Mouse (Mus musculus) adrenal gland, postnatal 4 days (tissue): ENCODE measurements around the gene Micu2. TPM values are rescaled to one million over a fixed set of nuclear protein-coding genes. Genes with fewer than 3 reads are reported as not detected.
A peak's percentile ranks its signal among the peaks of the same experiment; 100 is the strongest.
"Not testable (repeated sequence)": the region's sequence is repeated elsewhere in the genome, so short reads cannot be mapped to it uniquely, and the experiment has no call there.

Source experiments
- DNase-seq, 2 experiments: peaks; one replicate each; pipeline ENCODE4 v3.0.0; 2021 to 2022; ENCODE audit warnings: low spot score in 2 of 2, mixed read lengths in 2 of 2
- total RNA-seq, 2 experiments: library from RNA; stranded (reverse); gene quantifications; 2 replicates each; pipeline ENCODE4 v1.2.3; 2021

Gene Micu2
- total RNA-seq, 2 experiments from 2014 or later = 76.3 to 78.2 TPM

DNA sequence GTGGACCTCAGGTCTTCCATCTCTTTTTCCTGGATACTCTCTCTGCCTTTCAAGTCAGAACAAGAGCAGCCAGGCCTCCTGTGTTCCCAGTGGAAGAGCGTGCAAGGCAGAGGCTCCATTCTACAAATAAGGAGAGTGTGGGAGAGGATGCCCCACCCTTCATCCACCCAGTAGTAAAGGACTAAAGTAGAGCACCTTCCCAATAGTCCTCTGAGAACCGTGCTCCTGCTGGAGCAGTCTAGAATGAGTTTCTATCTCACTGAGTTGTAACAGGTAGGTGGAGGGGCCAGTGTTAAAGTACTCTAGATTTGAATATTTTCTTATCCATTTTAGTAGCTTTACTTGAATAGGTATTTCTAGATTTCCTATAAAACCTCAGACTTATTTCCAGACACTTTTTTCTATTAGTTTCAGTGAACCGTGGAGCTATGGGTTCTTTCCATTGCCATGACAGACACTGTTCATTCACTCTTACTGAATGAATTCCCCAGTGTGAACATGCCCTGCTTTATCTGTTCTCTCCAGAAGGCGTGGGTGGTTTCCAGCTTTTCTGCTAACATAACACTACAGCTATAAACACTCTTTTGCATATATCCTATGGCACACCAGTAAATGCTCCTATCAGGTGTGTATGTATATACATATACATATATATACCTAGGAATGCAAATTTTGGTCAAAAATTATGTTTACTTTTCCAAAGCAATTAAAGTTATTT, 31.8 kb downstream of the Micu2 start:
- DNase-seq = no peak

DNA sequence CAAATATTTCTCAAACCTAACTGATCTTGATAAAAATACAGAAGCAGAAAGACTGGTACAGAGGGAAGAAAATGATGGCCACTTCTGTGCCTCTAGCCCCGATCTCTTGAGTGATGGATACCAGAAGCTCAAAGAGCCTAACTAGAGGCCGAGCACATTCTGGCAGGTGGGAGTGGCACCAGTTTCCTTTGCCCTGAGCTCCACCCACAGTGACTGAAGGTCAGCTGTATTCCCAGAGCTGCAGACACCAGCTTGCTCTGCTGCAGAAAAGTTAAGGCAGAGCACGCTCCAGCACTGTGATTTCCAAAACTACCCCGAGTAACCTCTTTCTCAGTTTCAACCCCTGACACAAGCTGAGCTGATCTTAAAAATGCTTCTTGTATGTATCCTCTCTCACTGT, 37.2 kb downstream of the Micu2 start:
- DNase-seq = no peak

DNA sequence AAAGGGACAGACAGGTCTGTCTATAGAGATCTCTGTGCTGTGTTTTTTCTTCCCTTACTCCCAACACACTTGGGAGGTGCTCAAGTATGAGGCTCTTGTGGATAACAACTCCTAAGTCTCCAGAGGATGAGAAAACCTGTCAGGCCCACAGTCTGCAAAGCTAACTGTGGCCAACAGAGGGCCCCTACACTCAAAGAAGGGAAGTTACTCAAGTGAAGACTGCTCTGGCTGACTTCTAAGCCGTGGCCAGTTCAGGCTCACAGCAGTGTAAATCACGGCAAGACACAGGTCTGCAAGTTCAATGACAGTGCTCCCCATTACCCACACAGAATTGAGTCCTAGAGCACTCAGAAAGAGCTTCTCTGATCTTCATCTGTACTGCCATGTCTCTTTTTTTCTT, 48.0 kb downstream of the Micu2 start:
- no peak for DNase-seq

DNA sequence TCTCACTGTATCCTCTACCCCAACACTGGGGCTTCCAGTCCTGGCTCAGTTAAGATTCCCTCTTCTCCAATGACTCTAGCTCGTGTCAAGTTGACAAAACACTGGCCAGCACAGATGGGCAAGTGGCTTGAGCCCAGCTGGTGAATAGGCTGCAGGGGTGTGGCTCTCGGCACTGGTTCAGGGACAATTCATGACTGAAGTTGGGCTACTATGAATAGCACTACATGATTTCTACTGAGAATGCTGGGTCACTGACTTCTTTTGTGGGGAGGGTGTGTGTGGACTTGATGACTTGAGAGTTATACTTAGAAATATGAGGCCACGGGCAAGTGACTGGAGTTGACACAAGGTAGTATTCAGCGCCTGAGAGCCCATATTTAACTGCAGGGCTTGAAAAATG, 53.2 kb downstream of the Micu2 start:
- DNase-seq = no peak

DNA sequence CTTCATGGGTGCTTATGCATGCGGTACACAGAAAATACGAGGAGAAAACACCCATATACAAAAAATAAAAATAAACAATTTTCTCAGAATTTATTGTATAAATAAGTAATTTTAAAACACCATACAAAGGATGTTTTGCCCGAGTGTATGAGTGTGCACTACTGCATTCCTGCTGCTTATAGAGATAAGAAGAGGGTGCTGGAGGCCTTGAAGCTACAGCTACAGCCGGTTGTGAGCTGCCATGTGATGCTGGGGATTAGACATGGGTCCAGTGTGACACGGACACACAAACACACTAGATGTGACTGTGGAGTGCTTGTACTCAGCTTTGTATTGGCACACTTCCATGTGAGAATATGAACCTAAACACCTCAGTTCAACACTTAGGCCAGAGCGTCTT, 61.8 kb downstream of the Micu2 start:
- no peak for DNase-seq

DNA sequence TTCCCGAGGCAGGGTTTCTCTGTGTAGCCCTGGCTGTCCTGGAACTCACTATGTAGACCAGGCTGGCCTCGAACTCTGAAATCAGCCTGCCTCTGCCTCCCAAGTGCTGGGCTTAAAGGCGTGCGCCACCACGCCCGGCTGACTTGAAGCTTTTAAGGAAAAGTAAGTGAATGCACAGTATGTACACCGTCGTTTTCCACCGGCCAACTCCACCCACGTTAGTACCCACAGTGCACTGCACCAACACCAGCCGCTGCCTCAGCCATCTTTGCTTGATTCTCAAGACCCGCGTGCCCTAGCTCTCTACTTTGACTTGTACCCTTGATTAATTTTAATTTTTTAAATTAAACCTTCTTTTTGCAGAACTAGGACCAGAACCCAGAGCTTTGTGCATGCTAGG, 64.4 kb downstream of the Micu2 start:
- no peak for DNase-seq

DNA sequence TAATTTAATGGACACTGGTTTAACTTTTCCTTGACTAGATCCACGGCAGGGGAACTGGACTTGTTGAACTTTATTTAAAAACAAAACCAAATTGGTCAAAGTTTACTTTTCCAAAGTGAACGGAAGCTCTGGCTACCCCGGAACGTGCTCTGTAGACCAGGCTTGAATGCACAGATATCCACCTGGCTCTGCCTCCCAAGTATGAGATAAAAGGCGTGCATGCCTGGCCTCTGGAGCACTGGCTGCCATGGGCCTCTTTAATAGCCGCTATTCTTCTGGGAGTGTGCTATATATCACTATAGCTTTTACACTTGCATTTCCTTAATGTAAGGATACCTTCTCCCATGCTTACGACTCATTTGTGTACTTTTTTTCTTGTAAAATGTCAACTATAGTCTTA, 65.5 kb downstream of the Micu2 start:
- DNase-seq = no peak

DNA sequence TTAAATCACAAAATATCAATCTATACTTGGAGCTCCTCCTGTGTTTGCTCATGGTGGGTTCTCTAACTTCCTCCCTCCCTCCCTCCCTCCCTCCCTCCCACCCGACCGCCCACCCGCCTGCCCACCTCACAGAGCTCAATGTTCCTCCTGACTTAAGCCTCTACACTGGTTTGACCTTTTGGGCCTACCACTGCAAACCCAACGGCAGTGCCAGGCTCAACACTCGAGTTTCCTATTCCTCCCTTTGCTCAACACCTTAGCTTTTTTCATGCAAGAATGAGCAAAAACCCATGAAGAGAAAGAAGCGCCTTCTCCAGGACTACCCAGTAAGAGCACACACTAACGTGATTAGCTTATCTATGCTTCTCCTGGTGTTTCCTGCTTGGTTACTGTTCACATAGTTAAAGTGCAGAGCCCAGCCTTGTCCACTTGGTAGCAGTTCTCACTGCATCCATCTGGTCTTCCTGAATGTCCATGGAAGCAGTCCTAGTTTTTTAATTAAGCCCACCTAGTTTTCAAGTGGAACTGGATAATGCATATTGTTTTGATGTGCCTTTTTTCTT, 66.1 kb downstream of the Micu2 start:
- DNase-seq = no peak

DNA sequence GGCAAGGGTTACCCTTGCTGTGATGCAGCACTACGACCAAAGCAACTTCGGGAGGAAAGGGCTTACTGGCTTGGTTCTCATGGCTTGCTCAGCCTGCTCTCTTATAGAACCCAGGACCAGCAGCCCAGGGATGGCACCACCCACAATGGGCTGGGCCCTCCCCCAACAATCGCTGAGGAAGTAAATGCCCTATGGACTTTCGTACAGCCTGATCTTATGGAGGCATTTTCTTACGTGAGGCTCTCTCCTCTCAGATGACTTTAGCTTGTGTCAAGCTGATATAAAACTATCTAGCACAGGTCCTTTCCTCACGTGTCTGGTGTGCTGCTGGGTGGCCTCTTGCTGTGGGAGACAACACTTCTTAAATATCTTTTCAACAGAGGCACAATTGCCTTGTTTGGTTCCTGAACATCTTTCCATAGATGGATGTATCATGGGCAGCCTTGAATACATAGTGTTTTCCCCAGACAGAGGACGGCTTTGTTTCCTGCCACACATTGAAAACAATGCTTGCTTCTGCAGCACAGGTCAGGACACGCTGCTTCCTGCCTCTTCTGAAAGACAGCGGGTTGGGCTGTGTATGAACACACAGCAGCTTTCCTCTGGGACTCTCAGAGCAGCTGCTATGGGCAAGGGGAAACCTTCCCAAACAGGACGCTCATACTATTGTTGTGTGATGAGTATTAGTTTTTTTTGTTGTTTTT, 77.5 kb downstream of the Micu2 start:
- no peak for DNase-seq

DNA sequence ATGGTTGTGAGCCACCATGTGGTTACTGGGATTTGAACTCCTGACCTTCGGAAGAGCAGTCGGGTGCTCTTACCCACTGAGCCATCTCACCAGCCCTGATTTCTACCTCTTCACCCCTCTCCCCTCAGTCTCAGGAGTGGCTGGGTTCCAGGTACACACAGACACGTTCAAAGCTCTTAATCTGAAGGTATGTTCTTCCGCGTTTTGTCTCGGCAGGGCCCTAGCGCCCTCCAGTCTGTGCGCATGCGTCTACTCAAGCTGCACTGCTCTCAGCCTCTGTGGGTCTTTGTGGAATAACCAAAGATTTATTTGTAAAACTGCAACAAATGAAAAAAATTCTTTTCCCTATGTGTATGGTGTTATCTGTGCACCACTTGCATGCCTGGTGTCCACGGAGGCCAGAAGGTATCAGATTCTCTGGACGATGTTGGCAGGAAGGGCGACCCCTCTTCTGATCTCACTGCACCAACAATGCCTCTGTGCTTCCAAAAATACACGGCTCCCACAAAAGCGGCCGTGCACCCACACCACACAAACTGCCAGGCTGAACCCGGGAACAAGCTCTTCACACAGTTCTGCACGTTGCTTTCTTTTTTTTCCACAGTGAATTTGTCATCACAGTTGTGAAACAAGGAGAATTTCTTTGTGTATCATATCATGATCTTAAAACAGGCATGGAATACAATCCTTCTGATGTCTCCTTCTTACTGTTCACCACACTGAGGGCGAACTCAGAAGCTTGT, 78.3 kb downstream of the Micu2 start:
- DNase-seq = no peak

DNA sequence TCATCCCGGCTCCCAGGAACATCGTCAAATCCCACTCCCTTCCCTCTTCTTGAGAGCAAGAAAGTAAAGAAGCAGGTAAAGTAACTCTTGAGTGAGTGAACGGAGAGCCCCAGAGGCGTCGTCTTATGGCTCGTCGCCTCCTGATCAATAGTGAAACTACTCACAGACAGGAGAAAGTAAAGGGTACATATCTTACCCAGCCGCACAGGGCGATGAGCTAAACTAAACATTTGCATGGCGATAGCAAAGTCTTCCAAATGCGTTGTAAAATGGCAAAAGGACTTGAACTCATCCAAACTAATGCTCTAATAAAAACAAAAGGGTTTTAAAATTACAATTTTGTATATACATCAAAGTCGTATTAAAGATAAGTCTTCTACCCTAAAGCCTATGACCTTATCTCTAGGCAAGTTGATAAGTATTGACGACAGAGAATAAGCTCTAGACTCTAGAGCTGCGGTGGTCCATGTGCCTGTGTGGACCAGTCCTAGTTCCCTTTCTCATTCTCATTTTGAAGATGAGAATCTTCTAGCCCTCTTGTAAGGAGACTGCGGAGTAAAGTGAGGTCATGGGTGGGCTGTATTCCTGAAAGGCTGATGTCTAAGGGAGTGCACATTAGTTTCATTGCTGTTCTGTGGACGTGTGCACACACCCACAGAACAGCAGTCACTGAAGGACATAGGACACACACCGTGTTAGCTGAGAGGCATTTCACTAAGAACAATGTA, 79.8 kb downstream of the Micu2 start:
- DNase-seq = no peak

DNA sequence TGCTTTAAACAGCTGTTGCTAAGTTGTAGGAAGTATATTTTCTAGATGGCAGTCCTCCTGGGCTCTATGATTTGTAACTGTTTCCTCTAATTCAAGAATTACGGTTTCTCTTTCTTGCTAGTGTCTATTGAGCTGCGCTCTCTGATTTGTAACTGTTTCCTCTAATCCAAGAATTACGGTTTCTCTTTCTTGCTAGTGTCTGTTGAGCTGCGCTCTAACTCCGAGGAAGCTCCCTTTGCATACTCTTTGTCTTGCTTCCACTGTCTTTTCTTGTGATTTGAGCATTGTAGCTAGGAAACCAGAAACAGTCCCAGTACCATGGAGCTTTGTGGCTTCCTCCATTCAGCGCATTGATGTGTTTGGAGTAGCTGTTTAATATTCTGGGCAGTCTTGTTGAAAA, 83.7 kb downstream of the Micu2 start:
- no peak for DNase-seq

DNA sequence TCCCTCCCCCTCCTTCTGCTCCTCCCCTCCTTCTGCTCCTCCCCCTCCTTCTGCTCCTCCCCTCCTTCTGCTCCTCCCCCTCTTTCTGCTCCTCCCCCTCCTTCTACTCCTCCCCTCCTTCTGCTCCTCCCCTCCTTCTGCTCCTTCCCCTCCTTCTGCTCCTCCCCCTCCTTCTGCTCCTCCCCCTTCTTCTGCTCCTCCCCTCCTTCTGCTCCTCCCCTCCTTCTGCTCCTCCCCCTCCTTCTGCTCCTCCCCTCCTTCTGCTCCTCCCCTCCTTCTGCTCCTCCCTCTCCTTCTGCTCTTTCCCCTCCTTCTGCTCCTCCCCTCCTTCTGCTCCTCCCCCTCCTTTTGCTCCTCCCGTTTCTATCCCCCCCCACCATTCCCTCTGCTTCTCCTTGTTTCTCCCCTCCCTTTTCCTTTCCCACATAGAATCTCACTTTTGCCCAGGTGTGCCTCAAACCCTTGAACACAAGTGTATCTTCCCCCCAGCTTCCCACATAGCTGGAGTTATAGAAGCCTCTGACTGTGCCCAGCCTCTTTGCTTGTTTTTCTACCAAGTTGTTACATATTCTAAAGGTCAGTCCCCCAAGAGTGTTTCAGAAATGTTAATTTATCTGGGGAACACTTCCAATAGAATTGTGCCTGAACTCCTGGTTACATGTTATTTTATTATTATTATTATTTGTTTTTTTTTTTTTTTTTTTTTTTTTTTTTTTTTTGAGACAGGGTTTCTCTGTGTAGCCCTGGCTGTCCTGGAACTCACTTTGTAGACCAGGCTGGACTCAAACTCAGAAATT, 86.7 kb downstream of the Micu2 start:
- DNase-seq = not testable (repeated sequence)

DNA sequence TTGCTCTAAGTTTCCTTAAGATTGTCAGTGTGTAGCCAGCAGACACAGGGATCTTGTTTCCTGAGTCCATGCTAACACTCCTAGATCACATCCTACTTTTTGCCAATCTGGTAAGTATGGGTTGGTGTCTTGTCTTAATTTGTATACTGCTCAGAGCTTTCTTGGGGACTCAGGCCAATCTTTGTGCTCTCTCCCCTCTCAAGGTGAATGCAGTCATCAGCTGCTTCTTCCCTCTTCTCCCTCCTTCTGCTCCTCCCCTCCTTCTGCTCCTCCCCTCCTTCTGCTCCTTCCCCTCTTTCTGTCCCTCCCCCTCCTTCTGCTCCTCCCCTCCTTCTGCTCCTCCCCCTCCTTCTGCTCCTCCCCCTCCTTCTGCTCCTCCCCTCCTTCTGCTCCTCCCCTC, 87.3 kb downstream of the Micu2 start:
- not testable (repeated sequence) for DNase-seq

DNA sequence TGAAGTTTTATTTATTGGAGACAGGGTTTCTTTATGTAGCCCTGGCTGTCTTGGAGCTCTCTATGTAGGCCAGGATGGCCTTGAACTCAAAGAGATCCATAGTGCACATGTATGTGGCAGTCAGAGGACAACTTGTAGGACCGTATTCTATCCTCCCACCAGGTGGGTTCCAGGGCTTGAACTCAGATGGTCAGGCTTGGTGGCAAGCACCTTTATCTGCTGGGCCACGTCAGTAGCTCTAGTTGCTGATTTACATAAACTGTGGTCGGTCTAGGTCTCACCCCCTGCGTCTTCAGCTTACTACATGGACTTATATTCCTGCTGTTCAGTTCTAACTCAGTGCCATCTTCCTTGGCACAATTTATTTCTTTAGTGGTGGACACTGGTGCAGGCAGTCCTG, 87.7 kb downstream of the Micu2 start:
- no peak for DNase-seq

DNA sequence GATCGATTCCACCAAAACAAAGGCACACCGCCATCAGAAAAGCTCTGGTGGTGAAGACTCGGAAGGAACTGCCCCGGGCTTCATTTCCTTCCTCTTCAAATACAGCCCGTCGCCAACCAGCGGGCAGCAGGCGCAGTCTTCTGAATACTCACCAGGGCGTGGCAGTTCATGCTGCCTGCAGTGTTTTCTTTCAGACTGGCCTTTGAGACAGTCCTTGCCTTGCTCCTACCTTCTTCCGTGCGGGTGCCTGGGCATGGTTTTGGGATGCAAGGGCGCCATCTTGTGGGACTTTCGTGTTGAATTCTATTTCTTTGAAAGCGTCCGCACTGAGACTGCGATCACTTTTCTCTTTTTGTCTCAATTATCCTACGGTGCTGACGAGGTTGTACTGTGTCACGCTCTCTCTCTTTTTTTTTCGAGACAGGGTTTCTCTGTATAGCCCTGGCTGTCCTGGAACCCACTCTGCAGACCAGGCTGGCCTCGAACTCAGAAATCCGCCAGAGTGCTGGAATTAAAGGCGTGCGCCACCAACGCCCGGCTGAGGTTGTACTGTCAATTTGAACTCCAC, 88.5 kb downstream of the Micu2 start:
- DNase-seq = peak; percentile 55 to 70

DNA sequence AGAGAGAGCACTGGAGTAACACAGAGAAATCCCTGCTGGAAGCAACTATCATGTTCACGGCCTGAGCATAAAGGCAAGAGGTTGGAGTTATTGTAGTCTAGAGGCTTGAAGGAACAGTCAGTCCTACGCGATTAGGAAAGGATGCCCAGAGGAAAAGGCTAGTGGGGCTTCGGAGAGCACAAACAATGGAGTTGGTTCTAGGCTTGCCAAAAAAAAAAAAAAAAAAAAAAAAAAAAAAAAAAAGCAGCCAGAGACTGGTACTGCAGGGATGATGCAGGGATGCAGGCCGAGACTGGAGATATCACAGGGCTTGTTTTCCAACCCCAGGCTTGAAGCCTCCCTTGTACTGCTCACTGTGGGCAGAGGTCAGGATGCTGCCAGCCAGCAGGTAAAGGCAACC, 89.8 kb downstream of the Micu2 start:
- no peak for DNase-seq

DNA sequence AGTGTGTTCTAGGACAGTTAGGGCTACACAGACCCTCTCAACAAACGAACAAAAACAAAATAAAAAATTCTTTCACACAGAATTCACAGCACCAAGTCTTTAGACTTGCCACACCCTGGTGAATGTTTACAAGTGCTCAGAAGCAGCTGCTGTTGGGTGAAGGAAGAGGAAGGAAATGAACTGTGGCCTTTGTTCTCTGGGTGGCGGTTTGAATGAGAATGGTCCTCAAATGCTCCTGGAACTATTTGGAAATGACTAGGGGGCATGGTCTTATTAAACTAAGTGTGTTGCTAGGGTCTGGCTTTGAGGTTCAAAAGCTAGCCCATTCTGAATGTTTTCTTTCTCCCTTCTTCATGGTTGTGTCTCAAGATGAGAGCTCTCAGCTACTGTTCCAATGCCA, 90.6 kb downstream of the Micu2 start:
- DNase-seq = no peak

DNA sequence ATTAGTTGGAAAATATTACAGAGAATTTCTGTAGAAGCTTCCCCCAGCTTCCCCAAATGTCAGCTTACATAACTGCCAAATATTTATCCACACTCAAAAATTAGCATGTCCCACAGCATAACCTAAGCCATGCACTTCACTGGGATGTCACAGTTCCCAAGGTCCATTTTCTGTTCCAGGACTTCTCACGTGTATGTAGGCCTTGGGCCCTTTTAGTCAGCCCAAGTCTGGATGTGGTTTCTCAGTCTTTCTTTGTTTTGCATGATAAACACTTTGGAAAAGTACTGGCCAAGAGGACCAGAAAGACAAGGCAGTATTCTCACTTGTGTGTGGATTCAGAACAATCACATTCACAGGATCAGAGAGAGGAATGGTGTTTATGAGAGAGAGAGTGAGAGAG, 97.1 kb downstream of the Micu2 start:
- DNase-seq = no peak

DNA sequence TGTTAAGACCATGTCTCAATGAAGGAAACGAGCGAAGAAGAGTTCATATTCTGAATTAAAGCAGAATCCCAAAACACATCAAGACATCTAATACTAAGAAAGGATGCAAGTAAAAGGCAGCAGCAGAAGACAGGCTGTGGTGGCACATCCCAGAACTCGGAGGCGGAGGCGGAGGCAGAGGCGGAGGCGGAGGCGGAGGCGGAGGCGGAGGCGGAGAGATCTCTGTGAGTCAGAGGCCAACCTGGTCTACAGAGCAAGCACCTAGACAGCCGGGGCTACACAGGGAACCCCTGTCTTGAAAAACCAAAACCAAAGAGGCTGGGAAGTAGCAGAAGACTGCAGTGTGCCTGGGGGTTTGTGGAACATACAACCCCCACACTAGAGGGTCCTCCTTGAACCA, 102.2 kb downstream of the Micu2 start:
- DNase-seq = no peak
